Mouse (Mus musculus) liver, embryonic 14.5 days (tissue): Measurements from ENCODE around the gene Dab2. TPM values are rescaled to one million over a fixed set of nuclear protein-coding genes. Genes with fewer than 3 reads are reported as not detected.

ENCODE experiments used
- ATAC-seq: fragments of 200-750 bp; cut with Nextera tagmentation; 2 replicates; pipeline ENCODE4 v1.8.0; 2017; ENCODE audit warnings: moderate number of reproducible peaks, mild to moderate bottlenecking, moderate library complexity; ENCODE audit not compliant: insufficient read depth
- DNase-seq, 3 experiments: peaks; one replicate each; pipeline ENCODE4 v3.0.0-alpha.2; 2012 to 2013; ENCODE audit warnings: low read depth in 3 of 3, low spot score in 3 of 3
- H3K27ac ChIP-seq: fragments of 300-500 bp; sonication (generic); 2 replicates; pipeline ENCODE4 v1.5.1; 2014; ENCODE audit warnings: moderate library complexity, mild to moderate bottlenecking, control low read depth, inconsistent platforms
- H3K27me3 ChIP-seq: fragments of 300-500 bp; sonication (generic); 2 replicates; pipeline ENCODE4 v1.6.1; 2014; ENCODE audit warnings: mild to moderate bottlenecking, low read length, moderate library complexity; ENCODE audit not compliant: control insufficient read depth, insufficient read depth
- H3K36me3 ChIP-seq: fragments of 300-500 bp; sonication (generic); replicated peaks from 2 replicates; pipeline ENCODE4 v1.6.1; 2014; ENCODE audit warnings: low read depth; ENCODE audit not compliant: control insufficient read depth, insufficient read depth
- H3K4me1 ChIP-seq, 2 experiments: fragments of 200-500 bp in 1 of 2; fragments of 300-500 bp in 1 of 2; sonication (generic) in 1 of 2; replicated peaks; 2 replicates each; pipeline ENCODE4 v1.6.1; 2012 to 2014; ENCODE audit warnings: antibody characterized with exemption in 1 of 2, inconsistent platforms in 1 of 2, low read length in 1 of 2; ENCODE audit not compliant: control insufficient read depth in 2 of 2, insufficient read depth in 2 of 2
- H3K4me2 ChIP-seq: fragments of 300-500 bp; sonication (generic); 2 replicates; pipeline ENCODE4 v1.6.1; 2014; ENCODE audit warnings: low read depth, mild to moderate bottlenecking, control low read depth, moderate library complexity
- H3K4me3 ChIP-seq, 2 experiments: fragments of 200-500 bp in 1 of 2; fragments of 300-500 bp in 1 of 2; sonication (generic) in 1 of 2; 2 replicates each; pipeline ENCODE4 v1.5.1; 2012 to 2014; ENCODE audit warnings: low read depth in 2 of 2, low read length in 2 of 2, mild to moderate bottlenecking in 2 of 2, control low read depth in 1 of 2, inconsistent platforms in 1 of 2, moderate library complexity in 1 of 2; ENCODE audit not compliant: insufficient read depth in 1 of 2
- H3K9ac ChIP-seq: fragments of 300-500 bp; sonication (generic); replicated peaks from 2 replicates; pipeline ENCODE4 v1.6.1; 2014; ENCODE audit warnings: mild to moderate bottlenecking, control low read depth, moderate library complexity
- H3K9me3 ChIP-seq: fragments of 300-500 bp; sonication (generic); 2 replicates; pipeline ENCODE4 v1.6.1; 2016; ENCODE audit warnings: low read length, mixed read lengths; ENCODE audit not compliant: control insufficient read depth
- CTCF ChIP-seq: IDR thresholded peaks from 2 replicates; pipeline ENCODE4 v1.5.1; 2016; ENCODE audit warnings: antibody characterized with exemption, low read depth, control low read depth
- EP300 ChIP-seq: IDR thresholded peaks from 2 replicates; pipeline ENCODE4 v1.6.1; 2016; ENCODE audit warnings: antibody characterized with exemption, low read depth
- WGBS: fragments of 180-500 bp; shearing (Covaris S2); extraction: QIAGEN DNeasy Blood & Tissue Kit; methylation state at CpG from one replicate; pipeline ENCODE4 v1.1.7; 2014; ENCODE audit not compliant: insufficient replicate concordance; 5-methylcytosine and 5-hydroxymethylcytosine counted together
- polyA plus RNA-seq, 2 experiments: library from polyadenylated mRNA; depleted of rRNA in 1 of 2; stranded (reverse) in 1 of 2; unstranded in 1 of 2; fragments of >200 nt; fragmentation: Nextera tagmentation in 1 of 2; extraction: Ambion mirVana in 1 of 2; gene quantifications; 2 replicates each; pipeline versions ENCODE4 v1.2.1 to v1.2.3; 2012 to 2014

Gene Dab2
- polyA plus RNA-seq, 2 experiments, result 7.5 to 9.5 TPM

GRCm38 (mm10) chr15:6371486-6371885 lies 71.9 kb downstream of the Dab2 start:
- H3K4me2 ChIP-seq, result no peak overlapping the region
- H3K9me3 ChIP-seq, result no peaks in the 10 kb centered on the region
- ATAC-seq, result no peak
- no peak for DNase-seq
- no peaks in the 10 kb centered on the region for H3K27me3 ChIP-seq
- no peak overlapping the region for H3K27ac ChIP-seq
- H3K9ac ChIP-seq, result no peak overlapping the region
- no peaks in the 10 kb centered on the region for H3K36me3 ChIP-seq
- H3K4me3 ChIP-seq, result no peak overlapping the region
- TF ChIP-seq EP300 (no peak), CTCF (no peak)
- no peaks in the 10 kb centered on the region for H3K4me1 ChIP-seq
- 51% methylated on average over 2 of the region's 2 CpGs for WGBS

GRCm38 (mm10) chr15:6375016-6375415 lies 75.4 kb downstream of the Dab2 start:
- DNase-seq (no peak), ATAC-seq (no peak)
- 65% methylated on average over 13 of the region's 13 CpGs for WGBS
- no peak for TF ChIP-seq CTCF
- no peak for TF ChIP-seq EP300
- Histone ChIP-seq H3K4me3 (no peak overlapping the region), H3K27me3 (no peaks in the 10 kb centered on the region), H3K9ac (no peak overlapping the region), H3K36me3 (no peaks in the 10 kb centered on the region), H3K9me3 (no peaks in the 10 kb centered on the region), H3K4me1 (no peaks in the 10 kb centered on the region), H3K4me2 (no peak overlapping the region), H3K27ac (no peak overlapping the region)

- no peak for ATAC-seq
- Histone ChIP-seq H3K4me3 (no peak overlapping the region), H3K27me3 (no peaks in the 10 kb centered on the region), H3K27ac (no peak overlapping the region), H3K9me3 (no peaks in the 10 kb centered on the region), H3K4me2 (no peak overlapping the region), H3K9ac (no peak overlapping the region), H3K36me3 (no peaks in the 10 kb centered on the region), H3K4me1 (no peaks in the 10 kb centered on the region)
- 65% methylated on average over 5 of the region's 5 CpGs for WGBS
- TF ChIP-seq CTCF (no peak), EP300 (no peak)
- no peak for DNase-seq
These were observed 76.4 kb downstream of the Dab2 start for GRCm38 (mm10) chr15:6376001-6376400.

GRCm38 (mm10) chr15:6376785-6377184 lies 77.2 kb downstream of the Dab2 start:
- 67% methylated on average over 11 of the region's 11 CpGs for WGBS
- TF ChIP-seq CTCF (no peak), EP300 (no peak)
- ATAC-seq, result no peak

DNA sequence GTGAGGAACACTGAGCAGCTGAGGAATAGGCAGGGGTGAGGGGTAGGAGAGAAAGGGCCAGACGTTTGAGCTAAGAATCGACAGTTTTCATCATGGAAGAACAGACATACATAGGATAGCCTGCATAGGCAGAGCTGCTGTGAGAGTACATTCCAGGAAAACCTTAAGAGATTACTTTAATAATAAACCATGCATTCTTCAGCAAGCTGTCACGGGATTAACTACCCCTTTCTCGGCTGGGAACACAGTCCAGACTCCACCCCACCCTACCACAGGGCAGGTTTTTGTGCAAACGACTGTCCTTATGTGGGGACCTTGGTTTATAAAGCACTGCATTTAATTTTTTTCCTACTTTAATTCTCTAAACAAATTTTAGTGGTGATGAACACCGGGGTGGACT lies 84.4 kb downstream of the Dab2 start:
- H3K36me3 ChIP-seq, result no peaks in the 10 kb centered on the region
- DNase-seq (no peak), ATAC-seq (no peak)
- no peak for TF ChIP-seq CTCF
- TF ChIP-seq EP300, result no peak
- no peaks in the 10 kb centered on the region for H3K9me3 ChIP-seq
- H3K9ac ChIP-seq, result no peak overlapping the region
- no peak overlapping the region for H3K4me2 ChIP-seq
- WGBS, result 34% methylated on average over 6 of the region's 6 CpGs
- H3K4me3 ChIP-seq, result no peak overlapping the region
- no peaks in the 10 kb centered on the region for H3K4me1 ChIP-seq
- H3K27ac ChIP-seq, result no peak overlapping the region
- H3K27me3 ChIP-seq, result peaks cover 17% of the 10 kb centered on the region

More at GRCm38 (mm10) chr15:6376785-6377184, 77.2 kb downstream of the Dab2 start:
- no peaks in the 10 kb centered on the region for H3K27me3 ChIP-seq
- H3K27ac ChIP-seq, result no peak overlapping the region
- H3K4me3 ChIP-seq, result no peak overlapping the region
- no peaks in the 10 kb centered on the region for H3K36me3 ChIP-seq
- no peak overlapping the region for H3K9ac ChIP-seq
- no peak overlapping the region for H3K4me2 ChIP-seq
- H3K9me3 ChIP-seq, result no peaks in the 10 kb centered on the region
- DNase-seq, result no peak
- no peaks in the 10 kb centered on the region for H3K4me1 ChIP-seq
